Mouse (Mus musculus) limb, embryonic 14.5 days (tissue): ENCODE data around the gene Ywhah. TPM values are rescaled to one million over a fixed set of nuclear protein-coding genes. Genes with fewer than 3 reads are reported as not detected.
A peak's percentile ranks its signal among the peaks of the same experiment; 100 is the strongest.

Experiments
- ATAC-seq: fragments of 200-750 bp; cut with Nextera tagmentation; 2 replicates; pipeline ENCODE4 v1.8.0; 2017; ENCODE audit warnings: low read depth, moderate number of reproducible peaks, moderate TSS enrichment; ENCODE audit not compliant: low FRiP score
- DNase-seq: peaks from one replicate; pipeline ENCODE4 v3.0.0-alpha.2; 2015; ENCODE audit warnings: low spot score
- H3K27ac ChIP-seq: fragments of 300-500 bp; sonication (generic); replicated peaks from 2 replicates; pipeline ENCODE4 v1.5.1; 2014; ENCODE audit warnings: low read depth, mild to moderate bottlenecking, low read length, moderate library complexity, mixed read lengths
- H3K27me3 ChIP-seq: fragments of 300-500 bp; sonication (generic); 2 replicates; pipeline ENCODE4 v1.6.1; 2014; ENCODE audit warnings: low read length, mixed read lengths; ENCODE audit not compliant: control insufficient read depth, insufficient read depth
- H3K36me3 ChIP-seq: fragments of 300-500 bp; sonication (generic); 2 replicates; pipeline ENCODE4 v1.6.1; 2014; ENCODE audit warnings: mild to moderate bottlenecking, low read length, moderate library complexity, mixed read lengths; ENCODE audit not compliant: control insufficient read depth, insufficient read depth
- H3K4me1 ChIP-seq: fragments of 300-500 bp; sonication (generic); 2 replicates; pipeline ENCODE4 v1.6.1; 2014; ENCODE audit warnings: antibody characterized with exemption, low read length, mixed read lengths; ENCODE audit not compliant: control insufficient read depth, insufficient read depth
- H3K4me2 ChIP-seq: fragments of 300-500 bp; sonication (generic); replicated peaks from 2 replicates; pipeline ENCODE4 v1.6.1; 2014; ENCODE audit warnings: low read depth, mild to moderate bottlenecking, low read length, moderate library complexity; ENCODE audit not compliant: severe bottlenecking
- H3K4me3 ChIP-seq: fragments of 300-500 bp; sonication (generic); replicated peaks from 2 replicates; pipeline ENCODE4 v1.5.1; 2014; ENCODE audit warnings: low read length
- H3K9ac ChIP-seq: fragments of 300-500 bp; sonication (generic); 2 replicates; pipeline ENCODE4 v1.6.1; 2014; ENCODE audit warnings: mild to moderate bottlenecking, low read depth, low read length, moderate library complexity; ENCODE audit not compliant: severe bottlenecking
- H3K9me3 ChIP-seq: fragments of 300-500 bp; sonication (generic); 2 replicates; pipeline ENCODE4 v1.6.1; 2016; ENCODE audit warnings: low read length; ENCODE audit not compliant: control insufficient read depth
- POLR2A ChIP-seq: fragments of 200-500 bp; IDR thresholded peaks from 2 replicates; pipeline ENCODE4 v1.8.0; 2012; ENCODE audit warnings: inconsistent platforms, mild to moderate bottlenecking, moderate library complexity, borderline replicate concordance; ENCODE audit not compliant: insufficient read depth, insufficient read length; ENCODE audit errors: extremely low read depth
- WGBS: fragments of 180-500 bp; shearing (Covaris S2); extraction: QIAGEN DNeasy Blood & Tissue Kit; methylation state at CpG from one replicate; pipeline ENCODE4 v1.1.7; 2014; 5-methylcytosine and 5-hydroxymethylcytosine counted together
- polyA plus RNA-seq, 2 experiments: library from polyadenylated mRNA; depleted of rRNA in 1 of 2; stranded (reverse) in 1 of 2; unstranded in 1 of 2; fragments of >200 nt; fragmentation: Nextera tagmentation in 1 of 2; extraction: Ambion mirVana in 1 of 2; gene quantifications; 2 replicates each; pipeline versions ENCODE4 v1.2.1 to v1.2.3; 2012 to 2014

The Ywhah gene
- polyA plus RNA-seq, 2 experiments = 247 to 323 TPM

DNA sequence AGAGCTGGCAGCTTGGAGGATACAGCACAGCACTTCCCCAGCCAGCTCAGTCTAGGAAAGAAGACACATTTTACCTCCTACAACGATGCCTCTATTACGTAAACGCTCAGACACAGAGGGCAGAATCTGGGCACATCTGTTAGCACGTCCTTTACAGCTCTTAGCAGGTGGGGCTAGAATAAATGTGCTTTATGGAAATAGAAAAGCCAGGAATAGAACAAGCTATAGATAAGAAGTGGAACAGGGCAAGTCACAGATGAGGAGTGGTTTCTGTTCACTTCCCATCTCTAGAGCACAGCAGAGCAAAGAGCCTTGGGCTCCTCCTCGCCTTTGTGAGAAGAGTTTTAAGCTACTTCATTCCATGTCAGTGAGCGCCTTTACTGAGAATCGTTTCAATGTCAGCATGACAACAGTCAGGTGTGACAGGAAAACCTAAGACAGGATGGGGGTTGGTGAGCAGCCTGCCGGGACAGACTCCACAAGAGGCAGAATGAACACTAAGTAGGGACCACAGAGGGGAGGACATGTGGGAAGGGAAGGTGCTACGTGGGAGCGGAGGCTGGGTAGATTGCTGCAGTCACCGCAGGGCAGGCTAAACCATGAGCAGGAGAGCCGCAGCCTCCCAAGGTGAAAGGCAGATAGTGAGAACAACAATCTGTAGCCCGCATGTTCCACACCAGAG is 28.5 kb upstream of the Ywhah start:
- H3K4me1 ChIP-seq = no peaks in the 10 kb centered on the region
- TF ChIP-seq POLR2A = no peak
- H3K4me3 ChIP-seq = no peak overlapping the region
- DNase-seq (no peak), ATAC-seq (no peak)
- no peak overlapping the region for H3K9ac ChIP-seq
- no peak overlapping the region for H3K4me2 ChIP-seq
- no peak overlapping the region for H3K27ac ChIP-seq
- no peaks in the 10 kb centered on the region for H3K9me3 ChIP-seq
- H3K36me3 ChIP-seq = peaks cover 25% of the 10 kb centered on the region
- WGBS = 84% methylated on average over 13 of the region's 13 CpGs
- no peaks in the 10 kb centered on the region for H3K27me3 ChIP-seq

- no peaks in the 10 kb centered on the region for H3K9me3 ChIP-seq
- no peak overlapping the region for H3K4me2 ChIP-seq
- no peak overlapping the region for H3K4me3 ChIP-seq
- no peaks in the 10 kb centered on the region for H3K27me3 ChIP-seq
- peak; percentile 30 for DNase-seq
- no peak for TF ChIP-seq POLR2A
- WGBS = 70% methylated on average over 8 of the region's 8 CpGs
- H3K4me1 ChIP-seq = no peaks in the 10 kb centered on the region
- H3K27ac ChIP-seq = no peak overlapping the region
- no peak for ATAC-seq
- H3K9ac ChIP-seq = no peak overlapping the region
- H3K36me3 ChIP-seq = peaks cover 16% of the 10 kb centered on the region
Observed at GRCm38 (mm10) chr5:32991152-32991551, 27.5 kb upstream of the Ywhah start.

DNA sequence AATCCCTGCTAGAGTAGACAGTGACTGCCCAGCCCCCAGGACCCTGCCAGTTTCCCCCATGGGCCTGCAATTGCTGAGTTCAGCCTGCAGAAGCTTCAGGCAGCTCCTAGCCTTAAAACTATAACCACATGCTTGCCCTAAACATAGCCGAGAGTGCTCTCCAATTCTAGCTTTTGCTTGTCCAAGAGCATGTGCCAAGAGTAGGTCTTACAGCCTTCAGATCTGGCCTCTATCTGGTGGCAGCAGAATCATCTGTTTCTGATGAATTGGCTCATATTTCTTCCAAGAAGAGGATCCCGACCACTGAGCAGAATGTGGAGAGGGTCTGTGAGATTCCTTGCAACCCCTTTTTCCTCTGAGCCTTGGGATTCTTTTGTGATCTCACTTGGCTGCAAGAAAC is 24.1 kb upstream of the Ywhah start:
- 29% methylated on average over 2 of the region's 2 CpGs for WGBS
- Histone ChIP-seq H3K9me3 (no peaks in the 10 kb centered on the region), H3K27me3 (no peaks in the 10 kb centered on the region), H3K9ac (no peak overlapping the region), H3K4me2 (no peak overlapping the region), H3K4me1 (no peaks in the 10 kb centered on the region), H3K4me3 (no peak overlapping the region), H3K36me3 (no peaks in the 10 kb centered on the region), H3K27ac (no peak overlapping the region)
- no peak for TF ChIP-seq POLR2A
- DNase-seq (no peak), ATAC-seq (0 out of 2 replicates have a peak, but pooled peaks have one; percentile 35)

DNA sequence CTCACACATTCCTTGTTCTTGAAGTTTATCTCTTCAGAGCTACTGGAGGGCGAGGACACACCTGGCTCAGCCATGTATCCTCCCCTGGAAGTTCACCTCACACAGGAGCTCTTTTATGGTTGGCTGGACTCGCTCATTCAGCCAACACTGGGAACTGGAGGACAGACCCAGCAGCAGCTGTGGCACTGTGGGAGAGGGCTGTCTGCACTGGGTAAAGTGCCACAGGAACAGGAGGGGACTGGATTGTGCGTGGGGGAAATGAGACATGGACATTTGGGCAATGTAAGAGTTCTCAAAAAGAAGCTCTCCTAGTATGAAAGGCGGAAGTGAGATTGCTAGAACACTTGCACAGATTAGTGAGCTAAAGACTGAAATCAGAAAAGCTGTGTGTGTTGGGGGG is 22.9 kb upstream of the Ywhah start:
- no peaks in the 10 kb centered on the region for H3K36me3 ChIP-seq
- H3K9ac ChIP-seq = no peak overlapping the region
- ATAC-seq (no peak), DNase-seq (no peak)
- no peak overlapping the region for H3K4me2 ChIP-seq
- H3K27ac ChIP-seq = no peak overlapping the region
- H3K4me1 ChIP-seq = no peaks in the 10 kb centered on the region
- WGBS = 75% methylated on average over 4 of the region's 4 CpGs
- no peak for TF ChIP-seq POLR2A
- H3K9me3 ChIP-seq = no peaks in the 10 kb centered on the region
- H3K27me3 ChIP-seq = no peaks in the 10 kb centered on the region
- H3K4me3 ChIP-seq = no peak overlapping the region

DNA sequence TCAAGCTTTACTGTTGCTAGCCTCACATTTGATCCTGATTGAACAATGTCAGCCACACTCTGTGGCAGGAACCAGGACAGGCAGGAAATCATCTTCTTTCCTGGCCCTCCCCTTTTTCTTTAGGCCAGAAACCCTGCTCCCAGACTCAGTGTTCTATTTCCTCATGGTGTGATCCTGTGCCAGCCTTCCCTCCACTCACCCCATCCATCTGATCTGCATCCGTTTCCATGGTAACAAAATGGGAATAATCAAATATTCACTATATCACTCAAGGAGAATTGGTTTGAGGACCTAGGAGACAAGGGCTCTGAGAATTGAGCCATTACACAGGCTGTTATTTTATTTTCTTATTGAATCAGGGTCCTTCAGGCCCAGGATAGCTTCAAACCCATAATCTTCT is 22.1 kb upstream of the Ywhah start:
- Histone ChIP-seq H3K4me3 (no peak overlapping the region), H3K27ac (no peak overlapping the region), H3K4me1 (no peaks in the 10 kb centered on the region), H3K9me3 (no peaks in the 10 kb centered on the region), H3K4me2 (no peak overlapping the region), H3K36me3 (no peaks in the 10 kb centered on the region), H3K9ac (no peak overlapping the region), H3K27me3 (no peaks in the 10 kb centered on the region)
- DNase-seq (no peak), ATAC-seq (no peak)
- no peak for TF ChIP-seq POLR2A
- 85% methylated on average over 1 of the region's 1 CpGs for WGBS
